Comparison of ENCODE assay signal across 24 mouse cellular contexts in genomic region chr12:75091921-75092320, GRCm38 (mm10).
"Had no signal": no experiment of that assay in that cellular context is flagged by ENCODE, and none has a peak within 500 bp of the region (broad histone marks: within the 10 kb centered on the region; RNA-seq: fewer than 3 reads in every experiment).

No protein-coding gene starts in this region.

- H3K27me3 ChIP-seq: heart, embryonic 12.5 days; hindbrain, embryonic 12.5 days; kidney, embryonic 15.5 days; limb, embryonic 13.5 days; limb, embryonic 15.5 days; liver, embryonic 12.5 days had no signal

- H3K4me2 ChIP-seq: heart, embryonic 12.5 days; hindbrain, embryonic 12.5 days; hindbrain, embryonic 14.5 days; kidney, embryonic 15.5 days; limb, embryonic 13.5 days; limb, embryonic 15.5 days; liver, embryonic 12.5 days had no signal

- H3K9me3 ChIP-seq: heart, embryonic 10.5 days; heart, embryonic 12.5 days; hindbrain, embryonic 12.5 days; kidney, embryonic 15.5 days; limb, embryonic 13.5 days; limb, embryonic 15.5 days; liver, embryonic 12.5 days had no signal

- H3K36me3 ChIP-seq: heart, embryonic 10.5 days; heart, embryonic 12.5 days; hindbrain, embryonic 12.5 days; kidney, embryonic 15.5 days; limb, embryonic 13.5 days; limb, embryonic 15.5 days; liver, embryonic 12.5 days had no signal

- H3K4me1 ChIP-seq: heart, embryonic 10.5 days; heart, embryonic 12.5 days; hindbrain, embryonic 12.5 days; kidney, embryonic 15.5 days; limb, embryonic 13.5 days; limb, embryonic 15.5 days; liver, embryonic 12.5 days had no signal

- H3K9ac ChIP-seq: heart, embryonic 12.5 days; hindbrain, embryonic 12.5 days; hindbrain, embryonic 14.5 days; kidney, embryonic 15.5 days; limb, embryonic 13.5 days; limb, embryonic 15.5 days; liver, embryonic 12.5 days; liver, embryonic 14.5 days had no signal

- ATAC-seq: hindbrain, embryonic 16.5 days; intestine, embryonic 16.5 days; liver, embryonic 12.5 days had no signal

- H3K27ac ChIP-seq: heart, embryonic 10.5 days; hindbrain, embryonic 12.5 days; hindbrain, embryonic 14.5 days; kidney, embryonic 15.5 days; kidney, postnatal 0 days; limb, embryonic 13.5 days; limb, embryonic 15.5 days; liver, embryonic 12.5 days; liver, embryonic 14.5 days had no signal

- DNase-seq: gastrocnemius, postnatal 14 days; gastrocnemius, postnatal 36 days; heart, adult 18-20 months; heart, postnatal 10 days; heart, postnatal 36 days; kidney, adult 11 months; kidney, adult 2 months; kidney, adult 9 months; kidney, postnatal 14 days; kidney, postnatal 36 days; layer of hippocampus, adult 9-11 months; layer of hippocampus, postnatal 36 days had no signal

- H3K4me3 ChIP-seq: heart, embryonic 10.5 days; heart, embryonic 12.5 days; hindbrain, embryonic 12.5 days; kidney, embryonic 15.5 days; limb, embryonic 13.5 days; limb, embryonic 15.5 days; liver, embryonic 12.5 days had no signal
